Mouse (Mus musculus): ENCODE measurements around the gene Pank1.

DNA sequence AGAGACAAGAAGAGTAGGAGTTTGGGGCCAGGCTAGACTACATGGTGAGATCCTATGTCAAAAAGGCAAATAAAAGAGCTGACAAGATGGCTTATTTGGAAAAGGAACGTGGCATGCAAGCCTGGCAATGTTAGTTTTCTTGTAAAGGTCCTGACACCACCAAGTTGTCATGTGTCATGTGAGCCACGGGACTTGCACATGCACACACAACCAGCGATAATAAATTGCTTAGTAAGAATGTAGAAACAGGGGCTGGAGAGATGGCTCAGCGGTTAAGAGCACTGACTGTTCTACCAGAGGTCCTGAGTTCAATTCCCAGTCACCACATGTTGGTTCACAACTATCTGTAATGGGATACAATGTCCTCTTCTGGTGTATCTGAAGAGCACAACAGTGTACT, 7.1 kb upstream of the Pank1 start:
- TF ChIP-seq ZC3H11A (IDR thresholded peaks at IDR 0.05; ENCODE audit: borderline replicate concordance, low read depth, low read length) (no peak), MAFK (IDR thresholded peaks at IDR 0.05; ENCODE audit: insufficient read depth, low read depth, low read length) (no peak)
